Mouse (Mus musculus) thymus, postnatal 10 days (tissue): ENCODE measurements around the gene Ms4a7.
A peak's percentile ranks its signal among the peaks of the same experiment; 100 is the strongest.
"Not testable (repeated sequence)": the region's sequence is repeated elsewhere in the genome, so short reads cannot be mapped to it uniquely, and the experiment has no call there.

Experiments used
- DNase-seq, 2 experiments: peaks; one replicate each; pipeline ENCODE4 v3.0.0; 2021; ENCODE audit warnings: low spot score in 2 of 2

Ms4a7 gene

DNA sequence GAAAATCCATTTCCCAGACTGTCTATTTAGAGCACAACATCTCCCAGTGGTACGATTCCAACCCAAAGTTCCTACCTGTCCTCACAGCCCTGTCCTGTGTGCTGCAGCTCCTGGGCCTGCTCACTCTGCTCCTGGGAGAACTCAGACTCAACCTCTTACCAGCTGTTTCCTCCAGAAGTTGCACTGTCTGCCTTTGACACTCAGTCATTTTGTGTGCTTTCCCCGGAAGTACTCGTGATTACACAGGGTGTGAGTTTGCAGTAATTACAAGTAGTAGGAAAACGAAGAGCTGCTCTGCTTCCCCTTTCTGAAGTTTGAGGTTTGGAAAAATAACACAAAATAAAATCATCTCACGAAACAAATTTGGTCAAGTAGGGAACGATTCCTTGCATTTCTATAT, at the start of gene Ms4a7:
TSS of gene Ms4a7 (minus strand) at position 215 of the 400 bp plus-strand sequence.
- no peak for DNase-seq

DNA sequence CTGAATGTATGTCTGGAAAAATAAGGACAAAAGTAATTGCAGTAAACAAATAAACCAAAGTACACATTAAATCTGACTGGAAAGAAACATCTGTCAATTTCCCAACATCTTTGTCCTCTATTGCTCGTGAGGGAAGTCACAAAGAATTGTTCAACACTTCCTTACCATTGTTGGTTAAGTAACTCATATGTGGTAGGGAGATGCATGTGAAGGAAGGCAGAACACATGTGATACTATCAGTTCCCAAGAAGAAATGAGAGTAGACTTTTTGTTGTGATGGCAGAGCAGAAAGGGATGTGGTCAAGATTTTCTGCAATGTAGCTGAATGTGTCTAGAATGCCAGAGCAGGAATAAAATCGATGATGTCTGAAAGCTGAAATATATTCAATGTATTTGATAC, 40.5 kb upstream of the Ms4a7 start:
- no peak for DNase-seq

GRCm38 (mm10) chr19:11375273-11375672, 39.3 kb upstream of the Ms4a7 start, which contains the start of gene Ms4a4a:
Gene Ms4a4a, plus strand, starts transcription at chr19:11375523.
- DNase-seq: no peak

- no peak for DNase-seq
These were observed 35.2 kb upstream of the Ms4a7 start for GRCm38 (mm10) chr19:11371181-11371580.

GRCm38 (mm10) chr19:11368310-11368709, 32.4 kb upstream of the Ms4a7 start:
- DNase-seq: no peak

GRCm38 (mm10) chr19:11362002-11362401, 26.1 kb upstream of the Ms4a7 start:
- DNase-seq: no peak

DNA sequence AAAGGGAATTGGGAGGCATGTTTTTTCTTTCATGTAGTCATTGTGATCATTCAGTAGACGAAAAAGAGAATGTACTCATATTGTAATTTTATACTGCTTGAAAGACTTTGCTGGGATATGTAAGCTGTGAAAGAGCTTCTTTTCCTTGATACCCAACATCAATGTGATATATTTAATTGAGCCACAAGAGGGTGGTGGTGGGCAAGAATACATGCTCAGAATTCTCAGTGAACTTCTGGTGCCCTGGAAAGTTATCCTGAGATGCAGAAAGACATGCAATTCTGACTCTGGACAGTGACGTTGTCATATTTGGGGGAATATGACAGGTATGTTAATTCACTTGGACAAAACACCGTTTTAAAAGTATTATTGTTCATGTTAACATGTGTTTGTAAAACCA, 24.2 kb upstream of the Ms4a7 start:
- peak in 1 of 2 experiments; percentile 12 for DNase-seq

- peak; percentile 13 to 19 for DNase-seq
These were observed 19.8 kb upstream of the Ms4a7 start for GRCm38 (mm10) chr19:11355730-11356129.

DNA sequence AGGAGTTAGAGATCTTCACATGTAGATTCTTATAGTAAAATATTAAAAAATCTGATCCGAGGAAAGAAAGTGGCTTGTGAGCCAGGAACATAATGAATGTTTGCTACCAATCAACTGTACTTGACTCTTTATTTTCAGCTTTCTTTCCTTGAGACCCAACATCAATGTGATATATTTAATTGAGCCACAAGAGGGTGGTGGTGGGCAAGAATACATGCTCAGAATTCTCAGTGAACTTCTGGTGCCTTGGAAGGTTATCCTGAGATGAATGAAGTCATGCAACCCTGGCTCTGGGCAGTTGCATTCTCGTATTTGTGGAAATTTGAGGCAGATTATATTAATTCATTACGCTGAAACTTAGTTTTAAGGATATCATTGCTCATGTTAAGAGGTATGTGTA, 15.9 kb upstream of the Ms4a7 start:
- DNase-seq: no peak

DNA sequence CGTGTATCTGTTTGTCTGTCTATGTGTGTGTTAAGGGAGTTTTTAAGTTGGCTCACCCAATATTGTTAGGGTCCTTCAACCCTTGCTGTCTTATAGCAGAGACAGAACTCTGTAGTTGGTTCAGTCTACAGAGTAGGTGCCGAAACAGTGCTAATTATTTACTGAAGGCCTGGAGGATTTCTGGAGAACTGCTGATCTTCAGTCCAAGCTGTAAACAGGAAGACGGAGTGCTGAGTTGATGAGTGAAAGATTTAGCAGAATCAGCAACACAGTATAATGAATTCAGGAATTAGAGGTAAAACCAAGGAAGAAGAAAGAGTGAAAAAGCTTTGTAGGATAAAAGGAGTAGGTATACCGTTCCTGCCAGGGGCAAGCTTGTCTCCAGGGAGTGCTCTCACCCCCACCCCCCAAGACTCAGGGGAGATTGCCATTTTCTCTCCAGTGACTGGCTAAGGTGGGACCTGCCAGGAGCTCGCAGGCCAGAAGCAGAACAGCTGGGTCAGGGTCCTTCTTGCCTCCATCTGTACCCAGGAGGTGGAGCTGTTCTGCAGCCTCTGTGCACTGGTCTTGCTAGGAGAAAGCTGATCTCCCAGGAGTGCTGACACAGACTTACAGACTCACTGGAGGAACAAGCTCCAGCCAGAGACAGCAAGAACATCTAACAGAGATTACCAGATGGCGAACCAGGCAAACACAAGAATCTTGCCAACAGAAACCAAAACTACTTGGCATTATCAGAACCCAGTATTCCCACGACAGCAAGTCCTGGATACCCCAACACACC, 13.9 kb upstream of the Ms4a7 start:
- peak in 1 of 2 experiments; percentile 11 for DNase-seq

DNA sequence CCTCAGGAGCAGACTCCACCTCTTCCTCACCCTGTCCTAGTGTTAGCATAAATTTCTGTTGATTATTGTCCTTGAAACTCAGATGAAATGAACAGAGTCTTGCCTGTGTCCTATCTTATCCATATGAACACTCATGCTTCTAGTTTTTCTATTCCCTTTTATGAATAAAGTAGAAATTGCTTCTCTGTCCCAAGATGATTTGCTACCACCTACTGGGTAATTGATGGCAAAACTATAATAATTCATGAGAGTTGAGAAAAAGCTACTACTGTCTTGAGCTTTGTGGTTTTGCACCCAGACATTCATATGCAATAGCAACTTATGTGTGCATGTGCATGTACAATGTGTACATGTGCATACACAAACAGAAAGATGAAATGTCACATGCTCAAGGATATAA, 8.0 kb upstream of the Ms4a7 start:
- DNase-seq: no peak

DNA sequence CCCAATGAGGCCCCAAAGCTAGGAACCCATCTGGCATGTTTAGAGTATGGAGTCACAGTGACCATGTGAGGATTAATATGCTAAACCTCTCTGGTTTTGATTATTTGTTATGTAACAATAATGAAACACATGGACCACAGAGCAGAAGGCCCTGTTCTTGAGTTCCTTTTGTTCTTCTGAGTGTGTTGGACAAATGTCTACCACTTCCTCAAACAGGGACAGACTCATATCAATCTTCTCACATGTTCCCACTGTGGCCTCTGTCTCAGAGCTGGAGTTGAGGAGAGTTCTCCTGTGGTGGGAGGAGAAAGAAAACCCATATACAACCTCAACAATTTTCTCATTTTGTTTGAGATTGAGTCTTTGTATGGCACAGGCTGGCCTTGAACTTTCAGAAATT, 7.2 kb upstream of the Ms4a7 start:
- DNase-seq: no peak

DNA sequence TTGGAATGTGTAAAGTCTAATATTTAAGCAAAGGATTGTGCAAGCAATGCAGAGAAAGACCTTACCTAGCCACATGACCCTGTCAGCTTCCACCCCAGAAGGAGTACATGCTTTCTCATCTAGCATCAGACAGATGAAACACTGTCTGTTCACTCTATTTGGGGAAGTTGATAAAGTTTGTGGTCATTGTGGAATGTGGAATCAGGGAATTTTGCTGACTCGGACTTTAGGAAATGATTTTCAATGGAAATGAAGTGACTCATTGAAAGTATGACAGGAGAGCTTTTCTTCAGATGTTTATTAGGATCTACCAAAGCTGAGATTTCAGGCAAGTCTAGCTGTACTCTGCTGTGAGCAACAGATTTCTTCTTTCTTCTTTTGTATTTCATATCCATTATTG, 14.8 kb downstream of the Ms4a7 start:
- DNase-seq: no peak

GRCm38 (mm10) chr19:11316786-11317185, 19.2 kb downstream of the Ms4a7 start:
- no peak for DNase-seq

- DNase-seq: no peak
These were observed 21.6 kb downstream of the Ms4a7 start, which contains the start of gene Ms4a14 for GRCm38 (mm10) chr19:11314354-11314753. Gene Ms4a14, minus strand, starts transcription at chr19:11314454.

- DNase-seq: no peak
These were observed 27.1 kb downstream of the Ms4a7 start for GRCm38 (mm10) chr19:11308888-11309287.

GRCm38 (mm10) chr19:11299529-11299928, 36.4 kb downstream of the Ms4a7 start:
- DNase-seq: not testable (repeated sequence)

GRCm38 (mm10) chr19:11298939-11299338, 37.0 kb downstream of the Ms4a7 start:
- DNase-seq: no peak

DNA sequence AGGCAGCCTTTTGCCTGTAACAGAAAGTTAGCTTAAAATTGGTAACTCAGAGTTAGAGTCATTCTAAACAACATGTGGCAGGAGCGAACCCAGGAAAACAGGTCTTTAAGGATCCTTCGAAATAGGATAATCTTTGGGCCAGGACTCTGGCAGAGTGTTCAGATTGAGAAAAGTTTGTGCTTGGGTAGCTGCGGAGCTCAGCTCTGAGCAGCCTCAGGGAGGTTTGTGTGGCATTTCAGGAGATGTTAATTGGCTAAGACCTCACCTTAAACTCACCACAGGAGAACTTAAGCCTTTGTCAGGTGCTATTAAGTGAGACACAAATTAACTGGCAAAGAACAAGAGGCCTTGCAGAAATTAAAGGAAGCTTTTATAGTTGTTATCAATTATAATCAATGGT, 42.3 kb downstream of the Ms4a7 start:
- not testable (repeated sequence) for DNase-seq

DNA sequence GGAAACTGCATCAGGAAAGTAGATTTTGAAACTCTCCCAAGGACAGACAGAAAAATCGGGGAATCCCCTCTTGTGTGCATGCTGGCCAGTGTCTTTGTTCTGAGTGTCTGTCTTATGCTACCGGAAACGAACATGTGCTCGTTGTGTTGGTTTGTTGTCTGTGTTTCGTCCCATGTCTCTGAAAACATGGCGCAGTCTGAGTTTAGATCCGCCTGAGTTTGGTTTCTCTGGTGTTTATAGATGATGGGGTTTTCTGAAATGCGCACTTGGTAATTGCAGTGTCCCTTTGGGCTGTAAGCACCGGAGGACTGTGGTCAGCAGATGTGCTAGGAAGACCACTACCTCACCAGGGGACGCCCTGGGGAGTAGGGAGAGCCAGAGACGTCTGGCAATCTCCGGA, 43.0 kb downstream of the Ms4a7 start:
- DNase-seq: peak in 1 of 2 experiments; percentile 4

GRCm38 (mm10) chr19:11283773-11284172, 52.2 kb downstream of the Ms4a7 start, which contains the start of gene Ms4a5:
Gene Ms4a5, minus strand, starts transcription at chr19:11283873.
- DNase-seq: no peak

- DNase-seq: no peak
These were observed 55.7 kb downstream of the Ms4a7 start for GRCm38 (mm10) chr19:11280223-11280622.

DNA sequence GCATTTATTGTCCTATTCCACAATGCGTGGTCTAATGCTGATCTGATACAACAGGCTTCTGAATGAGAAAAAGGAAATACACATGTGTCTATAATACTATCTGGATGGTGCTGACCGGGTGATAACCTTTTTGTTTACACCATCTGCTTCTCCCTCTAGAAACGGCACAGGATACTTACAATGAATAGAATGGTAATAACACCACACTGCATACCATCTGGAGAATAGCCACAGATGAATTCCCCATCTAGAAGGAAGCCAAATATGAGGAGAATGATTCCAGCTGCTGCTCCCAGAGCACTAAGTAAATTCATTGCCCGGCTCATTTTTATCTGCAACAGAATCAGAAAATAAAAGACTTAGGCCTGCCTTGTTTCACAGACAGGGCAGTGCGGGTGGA, 59.5 kb downstream of the Ms4a7 start:
- DNase-seq: no peak
